Mouse (Mus musculus) intestine, embryonic 14.5 days (tissue): ENCODE measurements around the gene Rfng. TPM values are rescaled to one million over a fixed set of nuclear protein-coding genes. Genes with fewer than 3 reads are reported as not detected.

Source experiments
- polyA plus RNA-seq: library from polyadenylated mRNA; unstranded; fragments of >200 nt; fragmentation: Nextera tagmentation; extraction: Ambion mirVana; gene quantifications from 2 replicates; pipeline ENCODE4 v1.2.1, GENCODE M21; 2014

Gene Rfng
- polyA plus RNA-seq, 1 experiment from 2014 or later: 28.3 TPM

Other genes with a start within 250 kb of the Rfng start
- gene Mcrip1, start 234.5 kb downstream of the Rfng start, polyA plus RNA-seq: 191 and 209 TPM in 2 replicates
- gene Ppp1r27, start 233.1 kb downstream of the Rfng start, polyA plus RNA-seq: 0.24 TPM in 1 of 2 replicates, not detected in the other
- gene P4hb, start 211.0 kb downstream of the Rfng start, polyA plus RNA-seq: 746 and 800 TPM in 2 replicates
- gene Arhgdia, start 202.6 kb downstream of the Rfng start, polyA plus RNA-seq: 627 and 633 TPM in 2 replicates
- gene Alyref, start 185.8 kb downstream of the Rfng start, polyA plus RNA-seq: 387 and 448 TPM in 2 replicates
- 244 TPM in 2 replicates for gene Anapc11, start 185.8 kb downstream of the Rfng start, polyA plus RNA-seq
- gene Npb, start 175.7 kb downstream of the Rfng start, polyA plus RNA-seq: 3.5 and 4.4 TPM in 2 replicates
- 157 and 179 TPM in 2 replicates for gene Pcyt2, start 166.3 kb downstream of the Rfng start, polyA plus RNA-seq
- 31.8 and 35.6 TPM in 2 replicates for gene Sirt7, start 159.0 kb downstream of the Rfng start, polyA plus RNA-seq
- 20.1 and 25.0 TPM in 2 replicates for gene Mafg, start 150.6 kb downstream of the Rfng start, polyA plus RNA-seq
- gene Pycr1, start 140.4 kb downstream of the Rfng start, polyA plus RNA-seq: 22.4 and 23.2 TPM in 2 replicates
- 0.32 TPM in 1 of 2 replicates, not detected in the other for gene Myadml2, start 136.0 kb downstream of the Rfng start, polyA plus RNA-seq
- gene Notum, start 123.0 kb downstream of the Rfng start, polyA plus RNA-seq: 1.1 and 1.3 TPM in 2 replicates
- 93.2 and 104 TPM in 2 replicates for gene Aspscr1, start 111.2 kb downstream of the Rfng start, polyA plus RNA-seq
- 178 TPM in 2 replicates for gene Cenpx, start 70.5 kb downstream of the Rfng start, polyA plus RNA-seq
- 42.8 and 44.9 TPM in 2 replicates for gene Lrrc45, start 70.3 kb downstream of the Rfng start, polyA plus RNA-seq
- 9.4 and 10.2 TPM in 2 replicates for gene Rac3, start 62.7 kb downstream of the Rfng start, polyA plus RNA-seq
- gene Dcxr, start 56.9 kb downstream of the Rfng start, polyA plus RNA-seq: 25.3 and 25.8 TPM in 2 replicates
- gene Cbr2, start 52.1 kb downstream of the Rfng start, polyA plus RNA-seq: 0.70 TPM in 1 of 2 replicates, not detected in the other
- gene Hmga1b, start 21.4 kb downstream of the Rfng start, polyA plus RNA-seq: 7.8 and 9.4 TPM in 2 replicates
- gene Gps1, start 65 bp upstream of the Rfng start, polyA plus RNA-seq: 221 and 245 TPM in 2 replicates
- gene Dus1l, start 12.2 kb upstream of the Rfng start, polyA plus RNA-seq: 83.0 and 89.8 TPM in 2 replicates
- 106 and 115 TPM in 2 replicates for gene Fasn, start 40.3 kb upstream of the Rfng start, polyA plus RNA-seq
- 5.9 and 7.0 TPM in 2 replicates for gene Ccdc57, start 148.7 kb upstream of the Rfng start, polyA plus RNA-seq
- gene Slc16a3, start 164.3 kb upstream of the Rfng start, polyA plus RNA-seq: 62.9 and 64.0 TPM in 2 replicates
- 68.7 and 70.2 TPM in 2 replicates for gene Csnk1d, start 207.1 kb upstream of the Rfng start, polyA plus RNA-seq